Mouse (Mus musculus) thymus, adult 2 months (tissue): ENCODE data around the gene Mad1l1. TPM values are rescaled to one million over a fixed set of nuclear protein-coding genes. Genes with fewer than 3 reads are reported as not detected.

Experiments used
- DNase-seq: peaks from one replicate; pipeline ENCODE4 v3.0.0; 2021
- H3K27ac ChIP-seq: fragments of 200-500 bp; 2 replicates; pipeline ENCODE4 v1.5.1; 2012; ENCODE audit warnings: low read length, control low read depth; ENCODE audit not compliant: control insufficient read depth, insufficient read depth
- H3K27me3 ChIP-seq: fragments of 200-500 bp; 2 replicates; pipeline ENCODE4 v1.6.1; 2012; ENCODE audit warnings: mild to moderate bottlenecking, low read length, moderate library complexity, mixed read lengths; ENCODE audit not compliant: control insufficient read depth, insufficient read depth
- H3K36me3 ChIP-seq: fragments of 200-500 bp; 2 replicates; pipeline ENCODE4 v1.6.1; 2012; ENCODE audit warnings: mild to moderate bottlenecking, low read length, moderate library complexity; ENCODE audit not compliant: control insufficient read depth, insufficient read depth
- H3K4me1 ChIP-seq: fragments of 200-500 bp; replicated peaks from 2 replicates; pipeline ENCODE4 v1.6.1; 2012; ENCODE audit warnings: low read length; ENCODE audit not compliant: control insufficient read depth, insufficient read depth
- H3K4me3 ChIP-seq: fragments of 200-500 bp; 2 replicates; pipeline ENCODE4 v1.5.1; 2012; ENCODE audit warnings: mild to moderate bottlenecking, low read length, control low read depth, moderate library complexity; ENCODE audit not compliant: control insufficient read depth, insufficient read depth
- CTCF ChIP-seq: fragments of 200-500 bp; IDR thresholded peaks from 2 replicates; pipeline ENCODE4 v1.5.1; 2012; ENCODE audit warnings: mild to moderate bottlenecking, control low read depth, low read length, moderate library complexity, borderline replicate concordance; ENCODE audit not compliant: control insufficient read depth, poor library complexity, insufficient read depth; ENCODE audit errors: extremely low read depth
- POLR2A ChIP-seq: fragments of 200-500 bp; IDR thresholded peaks from 2 replicates; pipeline ENCODE4 v1.6.1; 2012; ENCODE audit warnings: mild to moderate bottlenecking, low read length, control low read depth, moderate library complexity; ENCODE audit not compliant: control insufficient read depth, poor library complexity, insufficient read depth; ENCODE audit errors: extremely low read depth
- WGBS: fragments of 180-500 bp; shearing (Covaris S2); methylation state at CpG from one replicate; pipeline ENCODE4 v1.1.7; 2018; 5-methylcytosine and 5-hydroxymethylcytosine counted together
- polyA plus RNA-seq: library from polyadenylated mRNA; depleted of rRNA; stranded (reverse); fragments of >200 nt; gene quantifications from 2 replicates; pipeline ENCODE4 v1.2.3, GENCODE M21; 2012

Gene Mad1l1
- polyA plus RNA-seq, 1 experiment, result 252 TPM

DNA sequence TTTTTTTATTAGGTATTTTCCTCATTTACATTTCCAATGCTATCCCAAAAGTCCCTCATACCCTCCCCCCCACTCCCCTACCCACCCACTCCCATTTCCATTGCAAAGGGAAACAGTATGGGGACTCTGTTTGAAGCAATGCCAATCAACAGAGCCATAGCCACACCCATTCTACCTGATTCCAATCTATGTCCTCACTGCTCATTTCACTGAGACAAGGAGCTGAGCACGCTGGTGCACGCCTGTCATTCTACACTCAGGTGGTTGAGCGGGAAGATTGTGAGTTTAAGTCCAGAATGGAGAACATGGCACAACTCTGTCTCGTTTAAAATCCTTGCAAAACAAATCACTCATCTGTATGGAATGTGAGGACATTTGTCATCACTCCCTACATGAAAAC is 11.2 kb upstream of the Mad1l1 start:
- no peaks in the 10 kb centered on the region for H3K36me3 ChIP-seq

DNA sequence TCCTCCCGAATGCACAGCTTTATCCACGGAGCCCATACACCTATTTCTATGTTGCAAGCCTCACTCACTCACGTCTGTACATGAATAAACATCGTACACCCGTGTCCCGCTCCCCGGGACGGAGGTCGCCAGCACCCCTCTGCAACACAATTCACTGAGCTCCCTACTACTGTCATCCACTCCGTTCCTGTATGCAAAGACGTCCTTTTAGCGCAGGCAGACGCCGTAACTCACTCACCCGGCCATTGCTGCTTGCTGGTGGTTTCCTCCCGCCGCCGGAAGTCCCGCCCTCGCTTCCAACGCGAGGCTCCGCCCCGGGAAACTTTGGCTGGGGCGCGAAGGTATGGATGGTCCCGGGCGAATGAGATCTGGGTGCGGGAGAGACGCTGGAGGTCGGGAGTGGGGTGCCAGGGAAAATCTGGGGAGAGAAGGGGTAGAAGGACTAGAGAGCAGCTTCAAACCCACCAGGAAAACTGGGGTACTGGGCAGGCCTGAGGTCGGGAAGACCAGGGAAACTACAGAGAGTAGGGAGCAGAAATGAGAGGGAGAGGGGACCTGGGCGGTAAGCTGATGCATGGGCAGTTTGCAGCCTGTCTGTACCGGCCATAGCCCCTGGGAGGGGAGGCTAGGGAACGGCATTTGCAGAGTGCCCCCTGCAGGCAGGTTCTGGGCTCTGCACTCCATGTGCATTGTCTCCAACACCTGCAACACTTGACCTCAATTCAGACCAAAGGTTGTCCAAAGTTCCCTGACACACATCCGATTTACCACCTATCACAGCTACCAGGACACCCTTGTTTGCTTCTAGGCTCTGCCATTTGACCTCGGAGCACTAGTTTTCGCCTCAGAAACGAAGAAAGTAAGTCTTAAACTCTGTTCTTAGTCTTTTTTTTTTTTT is 10.5 kb upstream of the Mad1l1 start, which contains the start of gene Mrm2:
Gene Mrm2 (minus strand): TSS at position 284 of the 898 bp plus-strand sequence.
- 1% methylated on average over 39 of the region's 39 CpGs for WGBS
- peak; percentile 87 for DNase-seq
- TF ChIP-seq POLR2A (peak; percentile 71), CTCF (peak; percentile 98)

More for the DNA sequence above, 11.2 kb upstream of the Mad1l1 start:
- H3K4me1 ChIP-seq, result peaks cover 8% of the 10 kb centered on the region
- TF ChIP-seq POLR2A (no peak), CTCF (no peak)
- H3K27ac ChIP-seq, result no peak overlapping the region
- 78% methylated on average over 4 of the region's 4 CpGs for WGBS
- DNase-seq, result no peak
- no peak overlapping the region for H3K4me3 ChIP-seq
- no peaks in the 10 kb centered on the region for H3K27me3 ChIP-seq

GRCm38 (mm10) chr5:140324058-140324457 is 2.7 kb upstream of the Mad1l1 start:
- WGBS, result 96% methylated on average over 5 of the region's 5 CpGs

More for the DNA sequence above, 10.5 kb upstream of the Mad1l1 start, which contains the start of gene Mrm2:
- H3K36me3 ChIP-seq, result no peaks in the 10 kb centered on the region
- H3K27me3 ChIP-seq, result no peaks in the 10 kb centered on the region
- H3K4me3 ChIP-seq, result peak within 1 kb of the TSS; percentile 91
- H3K27ac ChIP-seq, result peak within 1 kb of the TSS; percentile 57
- peaks cover 8% of the 10 kb centered on the region for H3K4me1 ChIP-seq

GRCm38 (mm10) chr5:140321756-140322575 is 614 bp upstream of the Mad1l1 start:
- Histone ChIP-seq H3K27ac (peak overlapping the region; percentile 75), H3K36me3 (no peaks in the 10 kb centered on the region), H3K27me3 (no peaks in the 10 kb centered on the region), H3K4me1 (peaks cover 6% of the 10 kb centered on the region), H3K4me3 (peak overlapping the region; percentile 83)
- DNase-seq, result no peak
- WGBS, result under 1% methylated on average over 17 of the region's 17 CpGs
- TF ChIP-seq CTCF (no peak), POLR2A (no peak)

More at GRCm38 (mm10) chr5:140324058-140324457, 2.7 kb upstream of the Mad1l1 start:
- Histone ChIP-seq H3K4me3 (no peak overlapping the region), H3K27ac (no peak overlapping the region), H3K4me1 (peaks cover 6% of the 10 kb centered on the region), H3K27me3 (no peaks in the 10 kb centered on the region), H3K36me3 (no peaks in the 10 kb centered on the region)
- TF ChIP-seq CTCF (no peak), POLR2A (no peak)
- DNase-seq, result no peak

GRCm38 (mm10) chr5:140316716-140317115 is 4.6 kb downstream of the Mad1l1 start:
- Histone ChIP-seq H3K4me1 (peaks cover 6% of the 10 kb centered on the region), H3K27me3 (no peaks in the 10 kb centered on the region), H3K4me3 (no peak overlapping the region), H3K27ac (no peak overlapping the region), H3K36me3 (peaks cover 20% of the 10 kb centered on the region)
- TF ChIP-seq POLR2A (no peak), CTCF (no peak)
- WGBS, result 87% methylated on average over 3 of the region's 3 CpGs
- no peak for DNase-seq

GRCm38 (mm10) chr5:140307602-140308001 is 13.8 kb downstream of the Mad1l1 start:
- Histone ChIP-seq H3K36me3 (peaks cover 82% of the 10 kb centered on the region), H3K27me3 (no peaks in the 10 kb centered on the region), H3K4me3 (no peak overlapping the region), H3K4me1 (no peaks in the 10 kb centered on the region), H3K27ac (no peak overlapping the region)
- no peak for TF ChIP-seq CTCF
- TF ChIP-seq POLR2A, result no peak
- WGBS, result 95% methylated on average over 14 of the region's 14 CpGs
- DNase-seq, result no peak
